Mouse (Mus musculus) hindbrain, embryonic 16.5 days (tissue): ENCODE data around the gene Rasl11a. TPM values are rescaled to one million over a fixed set of nuclear protein-coding genes. Genes with fewer than 3 reads are reported as not detected.
A peak's percentile ranks its signal among the peaks of the same experiment; 100 is the strongest.
"Not testable (repeated sequence)": the region's sequence is repeated elsewhere in the genome, so short reads cannot be mapped to it uniquely, and the experiment has no call there.

Experiments
- ATAC-seq: fragments of 200-750 bp; cut with Nextera tagmentation; 2 replicates; pipeline ENCODE4 v1.8.0; 2017; ENCODE audit warnings: moderate TSS enrichment, moderate library complexity
- H3K27ac ChIP-seq: fragments of 300-500 bp; sonication (generic); 2 replicates; pipeline ENCODE4 v1.5.1; 2014; ENCODE audit warnings: low read depth, mild to moderate bottlenecking, control low read depth, low read length, moderate library complexity
- H3K27me3 ChIP-seq: fragments of 300-500 bp; sonication (generic); replicated peaks from 2 replicates; pipeline ENCODE4 v1.6.1; 2014; ENCODE audit warnings: low read length; ENCODE audit not compliant: control insufficient read depth, insufficient read depth
- H3K36me3 ChIP-seq: fragments of 300-500 bp; sonication (generic); 2 replicates; pipeline ENCODE4 v1.6.1; 2014; ENCODE audit warnings: mild to moderate bottlenecking, low read length, moderate library complexity, mixed read lengths; ENCODE audit not compliant: control insufficient read depth, insufficient read depth
- H3K4me1 ChIP-seq: fragments of 300-500 bp; sonication (generic); 2 replicates; pipeline ENCODE4 v1.6.1; 2014; ENCODE audit warnings: low read depth, low read length; ENCODE audit not compliant: control insufficient read depth, insufficient read depth
- H3K4me2 ChIP-seq: fragments of 300-500 bp; sonication (generic); 2 replicates; pipeline ENCODE4 v1.6.1; 2014; ENCODE audit warnings: mild to moderate bottlenecking, low read length, control low read depth, moderate library complexity
- H3K4me3 ChIP-seq: fragments of 300-500 bp; sonication (generic); 2 replicates; pipeline ENCODE4 v1.5.1; 2014; ENCODE audit warnings: mild to moderate bottlenecking, low read length, control low read depth, moderate library complexity
- H3K9ac ChIP-seq: fragments of 300-500 bp; sonication (generic); 2 replicates; pipeline ENCODE4 v1.6.1; 2014; ENCODE audit warnings: low read depth, mild to moderate bottlenecking, control low read depth, low read length, moderate library complexity
- H3K9me3 ChIP-seq: fragments of 300-500 bp; sonication (generic); 2 replicates; pipeline ENCODE4 v1.6.1; 2014; ENCODE audit warnings: mild to moderate bottlenecking, low read length, moderate library complexity; ENCODE audit not compliant: control insufficient read depth
- WGBS: fragments of 180-500 bp; shearing (Covaris S2); extraction: QIAGEN DNeasy Blood & Tissue Kit; methylation state at CpG from one replicate; pipeline ENCODE4 v1.1.7; 2014; 5-methylcytosine and 5-hydroxymethylcytosine counted together
- polyA plus RNA-seq: library from polyadenylated mRNA; unstranded; fragments of >200 nt; fragmentation: Nextera tagmentation; extraction: Ambion mirVana; gene quantifications from 2 replicates; pipeline ENCODE4 v1.2.1, GENCODE M21; 2015

Gene Rasl11a
- polyA plus RNA-seq, 1 experiment from 2014 or later = 7.6 TPM

DNA sequence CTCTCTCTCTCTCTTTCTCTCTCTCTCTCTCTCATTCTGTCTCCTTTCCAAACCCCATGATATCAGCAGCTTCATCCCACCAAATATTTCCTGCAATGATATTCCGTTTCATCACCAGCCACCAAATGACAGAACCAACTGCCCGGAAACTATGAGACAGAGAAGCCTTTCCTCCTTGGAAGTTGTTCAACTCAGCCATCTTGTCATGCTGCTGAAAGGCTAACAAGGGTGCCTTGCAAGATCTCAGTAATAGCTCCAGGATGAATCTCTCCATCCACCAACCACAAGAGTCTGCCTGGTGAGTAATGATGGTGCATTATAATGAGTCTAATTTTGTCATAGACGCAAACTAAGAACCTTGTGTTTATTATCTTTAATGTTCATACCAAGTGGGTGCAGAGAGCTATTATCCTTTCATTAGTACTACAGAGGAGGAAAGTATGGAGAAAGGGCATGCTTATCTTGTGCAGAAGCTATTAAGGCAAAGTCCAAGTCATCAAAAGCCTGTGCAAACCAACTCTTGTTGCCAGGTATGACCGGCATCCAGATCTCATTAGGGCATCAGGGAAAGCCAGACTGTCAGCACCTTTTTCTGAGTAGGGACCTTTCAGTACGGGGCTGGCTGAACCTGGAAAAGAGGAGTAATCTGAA lies 28.2 kb downstream of the Rasl11a start:
- H3K9me3 ChIP-seq = no peaks in the 10 kb centered on the region
- H3K4me2 ChIP-seq = no peak overlapping the region
- H3K27ac ChIP-seq = no peak overlapping the region
- no peaks in the 10 kb centered on the region for H3K27me3 ChIP-seq
- H3K9ac ChIP-seq = no peak overlapping the region
- no peak for ATAC-seq
- WGBS = 91% methylated on average over 5 of the region's 5 CpGs
- H3K4me3 ChIP-seq = no peak overlapping the region
- no peaks in the 10 kb centered on the region for H3K36me3 ChIP-seq
- H3K4me1 ChIP-seq = no peaks in the 10 kb centered on the region

DNA sequence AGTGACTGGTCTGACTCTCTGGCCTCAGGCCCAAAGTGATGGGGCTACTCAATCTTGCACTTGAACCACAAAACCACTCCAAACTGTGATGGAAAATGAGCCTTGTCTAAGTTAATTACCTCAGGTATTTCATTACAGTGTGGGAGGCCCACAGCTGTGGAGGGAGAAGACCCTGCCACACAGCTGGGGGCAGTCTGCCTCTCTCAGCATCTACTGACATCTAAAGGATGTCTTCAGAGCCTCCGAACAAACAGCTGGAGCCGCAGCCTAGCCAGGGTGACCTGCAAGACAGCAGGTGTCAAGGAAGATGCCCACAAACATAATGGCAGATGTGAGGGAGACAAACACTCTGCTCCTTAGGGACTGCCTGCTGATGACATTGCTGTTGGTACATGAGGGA lies 31.2 kb downstream of the Rasl11a start:
- no peak for ATAC-seq
- no peaks in the 10 kb centered on the region for H3K9me3 ChIP-seq
- H3K27me3 ChIP-seq = no peaks in the 10 kb centered on the region
- no peak overlapping the region for H3K4me2 ChIP-seq
- H3K36me3 ChIP-seq = no peaks in the 10 kb centered on the region
- H3K27ac ChIP-seq = no peak overlapping the region
- no peaks in the 10 kb centered on the region for H3K4me1 ChIP-seq
- H3K9ac ChIP-seq = no peak overlapping the region
- no peak overlapping the region for H3K4me3 ChIP-seq
- WGBS = 72% methylated on average over 2 of the region's 2 CpGs

DNA sequence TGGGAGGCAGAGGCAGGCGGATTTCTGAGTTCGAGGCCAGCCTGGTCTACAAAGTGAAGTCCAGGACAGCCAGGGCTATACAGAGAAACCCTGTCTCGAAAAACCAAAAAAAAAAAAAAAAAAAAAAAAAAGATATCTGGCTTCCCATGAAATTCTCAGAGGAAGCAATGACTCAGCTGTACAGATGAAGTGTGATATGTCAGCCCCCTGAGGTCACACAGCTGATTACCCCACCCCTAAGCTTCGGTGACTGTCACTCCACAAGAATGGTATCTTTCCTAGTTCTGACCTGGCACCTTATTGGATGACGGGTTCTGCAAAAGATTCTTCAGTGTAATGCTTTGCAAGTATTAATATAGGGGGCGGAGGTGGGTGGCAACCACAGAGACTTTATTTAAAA lies 33.0 kb downstream of the Rasl11a start:
- not testable (repeated sequence) for H3K9ac ChIP-seq, H3K4me3 ChIP-seq, H3K4me2 ChIP-seq, H3K27ac ChIP-seq, H3K4me1 ChIP-seq, H3K27me3 ChIP-seq, H3K9me3 ChIP-seq, ATAC-seq, H3K36me3 ChIP-seq
- 64% methylated on average over 5 of the region's 6 CpGs for WGBS

- Histone ChIP-seq H3K36me3 (no peaks in the 10 kb centered on the region), H3K9ac (no peak overlapping the region), H3K4me1 (no peaks in the 10 kb centered on the region), H3K27me3 (no peaks in the 10 kb centered on the region), H3K4me3 (no peak overlapping the region), H3K4me2 (no peak overlapping the region), H3K27ac (no peak overlapping the region), H3K9me3 (no peaks in the 10 kb centered on the region)
- ATAC-seq = no peak
- 91% methylated on average over 6 of the region's 6 CpGs for WGBS
These were observed 37.4 kb downstream of the Rasl11a start for GRCm38 (mm10) chr5:146882261-146882660.

DNA sequence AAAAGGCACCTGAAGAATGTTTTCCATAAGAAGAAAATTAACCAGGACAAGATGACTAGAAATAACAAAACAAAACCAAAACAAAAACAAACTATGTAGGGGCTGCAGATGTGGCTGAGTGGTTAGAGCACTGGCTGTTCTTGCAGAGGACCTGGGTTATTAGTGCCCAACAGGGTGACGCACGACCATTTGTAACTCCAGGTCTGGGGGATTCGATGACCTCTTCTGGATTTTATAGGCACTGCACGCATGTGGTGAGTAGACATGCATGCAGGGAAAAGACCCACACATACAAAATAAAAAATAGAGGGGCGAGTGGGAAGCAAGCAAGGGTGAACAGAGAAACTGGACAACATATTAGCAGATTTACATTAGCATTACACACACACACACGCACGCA lies 38.2 kb downstream of the Rasl11a start:
- 80% methylated on average over 7 of the region's 7 CpGs for WGBS
- H3K27me3 ChIP-seq = no peaks in the 10 kb centered on the region
- no peak overlapping the region for H3K9ac ChIP-seq
- no peak for ATAC-seq
- H3K4me3 ChIP-seq = no peak overlapping the region
- no peaks in the 10 kb centered on the region for H3K9me3 ChIP-seq
- H3K4me2 ChIP-seq = no peak overlapping the region
- H3K36me3 ChIP-seq = no peaks in the 10 kb centered on the region
- H3K4me1 ChIP-seq = no peaks in the 10 kb centered on the region
- H3K27ac ChIP-seq = no peak overlapping the region

GRCm38 (mm10) chr5:146883486-146884272 lies 38.8 kb downstream of the Rasl11a start:
- H3K9ac ChIP-seq = no peak overlapping the region
- no peaks in the 10 kb centered on the region for H3K9me3 ChIP-seq
- H3K4me2 ChIP-seq = no peak overlapping the region
- 84% methylated on average over 15 of the region's 15 CpGs for WGBS
- H3K27ac ChIP-seq = no peak overlapping the region
- no peak for ATAC-seq
- H3K4me1 ChIP-seq = no peaks in the 10 kb centered on the region
- H3K36me3 ChIP-seq = no peaks in the 10 kb centered on the region
- H3K27me3 ChIP-seq = no peaks in the 10 kb centered on the region
- no peak overlapping the region for H3K4me3 ChIP-seq

GRCm38 (mm10) chr5:146891127-146891526 lies 46.3 kb downstream of the Rasl11a start:
- Histone ChIP-seq H3K4me1 (no peaks in the 10 kb centered on the region), H3K27ac (no peak overlapping the region), H3K36me3 (no peaks in the 10 kb centered on the region), H3K9ac (no peak overlapping the region), H3K9me3 (no peaks in the 10 kb centered on the region), H3K4me3 (no peak overlapping the region), H3K27me3 (no peaks in the 10 kb centered on the region), H3K4me2 (peak overlapping the region; percentile 36; the same call in 1 of the 2 replicates)
- ATAC-seq = no peak
- 13% methylated on average over 14 of the region's 14 CpGs for WGBS

- no peaks in the 10 kb centered on the region for H3K4me1 ChIP-seq
- no peak overlapping the region for H3K9ac ChIP-seq
- H3K4me3 ChIP-seq = no peak overlapping the region
- no peaks in the 10 kb centered on the region for H3K36me3 ChIP-seq
- no peak overlapping the region for H3K4me2 ChIP-seq
- no peaks in the 10 kb centered on the region for H3K9me3 ChIP-seq
- no peaks in the 10 kb centered on the region for H3K27me3 ChIP-seq
- ATAC-seq = no peak
- no peak overlapping the region for H3K27ac ChIP-seq
- WGBS = 84% methylated on average over 4 of the region's 4 CpGs
These were observed 48.0 kb downstream of the Rasl11a start for GRCm38 (mm10) chr5:146892904-146893303.

DNA sequence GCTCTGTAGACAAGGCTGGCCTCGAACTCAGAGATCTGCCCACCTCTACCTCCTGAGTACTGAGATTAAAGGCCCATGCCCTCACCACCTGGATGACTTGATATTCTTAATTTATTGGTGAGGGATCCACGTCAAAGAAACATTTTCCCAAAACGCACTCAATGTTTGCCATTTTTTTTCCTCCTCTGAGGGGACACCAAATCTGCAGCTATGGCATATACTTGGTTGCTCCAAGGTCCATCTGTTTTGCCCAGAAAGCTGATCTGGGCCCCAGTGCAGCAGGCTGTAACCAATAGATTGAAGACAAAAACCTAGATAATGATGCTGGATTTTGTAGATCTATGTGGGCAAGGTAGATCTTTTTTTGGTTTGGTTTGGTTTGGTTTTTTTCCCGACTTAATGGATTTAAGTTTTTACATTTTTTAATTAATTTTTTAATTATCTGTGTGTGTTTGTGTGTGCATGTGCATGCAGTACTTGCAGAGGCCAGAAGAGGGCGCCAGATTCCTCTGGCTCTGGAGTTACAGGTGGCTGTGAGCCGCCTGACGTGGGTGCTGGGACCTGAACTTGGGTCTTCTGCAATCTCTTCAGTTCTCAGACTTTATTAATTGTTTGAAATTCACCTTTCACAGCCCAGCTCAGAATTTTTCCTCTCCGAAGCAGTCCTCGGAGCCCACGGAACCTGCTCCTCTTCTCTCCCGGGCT lies 48.8 kb downstream of the Rasl11a start:
- no peak overlapping the region for H3K4me2 ChIP-seq
- WGBS = 87% methylated on average over 11 of the region's 11 CpGs
- H3K4me1 ChIP-seq = no peaks in the 10 kb centered on the region

More for the DNA sequence above, 48.8 kb downstream of the Rasl11a start:
- H3K9ac ChIP-seq = no peak overlapping the region
- H3K9me3 ChIP-seq = no peaks in the 10 kb centered on the region
- no peaks in the 10 kb centered on the region for H3K36me3 ChIP-seq
- H3K27ac ChIP-seq = no peak overlapping the region
- H3K4me3 ChIP-seq = no peak overlapping the region
- no peaks in the 10 kb centered on the region for H3K27me3 ChIP-seq
- no peak for ATAC-seq
